Mouse (Mus musculus): Measurements from ENCODE around the gene Mfsd2a.

GRCm38 (mm10) chr4:122933051-122933591 is 27.9 kb downstream of the Mfsd2a start:
- TF ChIP-seq CTCF (IDR thresholded peaks at IDR 0.05; ENCODE audit: borderline replicate concordance, extremely low read depth, insufficient read depth, insufficient read length), result no peak
- no peak for TF ChIP-seq POLR2A (IDR thresholded peaks at IDR 0.05; ENCODE audit: borderline replicate concordance, extremely low read depth, insufficient read depth, insufficient read length, poor library complexity, severe bottlenecking)

All from brain, embryonic 14.5 days (tissue).